Mouse (Mus musculus) liver, embryonic 15.5 days (tissue): ENCODE data around the gene Abcf2. TPM values are rescaled to one million over a fixed set of nuclear protein-coding genes. Genes with fewer than 3 reads are reported as not detected.

Experiments
- ATAC-seq: fragments of 200-750 bp; cut with Nextera tagmentation; 2 replicates; pipeline ENCODE4 v1.8.0; 2017; ENCODE audit warnings: moderate number of reproducible peaks, mild to moderate bottlenecking, moderate library complexity; ENCODE audit not compliant: insufficient read depth
- H3K27ac ChIP-seq: fragments of 300-500 bp; sonication (generic); replicated peaks from 2 replicates; pipeline ENCODE4 v1.5.1; 2015; ENCODE audit warnings: mild to moderate bottlenecking, inconsistent platforms
- H3K27me3 ChIP-seq: fragments of 300-500 bp; sonication (generic); 2 replicates; pipeline ENCODE4 v1.6.1; 2015; ENCODE audit warnings: mild to moderate bottlenecking, inconsistent platforms
- H3K36me3 ChIP-seq: fragments of 300-500 bp; sonication (generic); replicated peaks from 2 replicates; pipeline ENCODE4 v1.6.1; 2015; ENCODE audit warnings: moderate library complexity, mild to moderate bottlenecking, inconsistent platforms
- H3K4me1 ChIP-seq: fragments of 300-500 bp; sonication (generic); replicated peaks from 2 replicates; pipeline ENCODE4 v1.6.1; 2015; ENCODE audit warnings: inconsistent platforms
- H3K4me2 ChIP-seq: fragments of 300-500 bp; sonication (generic); 2 replicates; pipeline ENCODE4 v1.6.1; 2015; ENCODE audit warnings: moderate library complexity, mild to moderate bottlenecking, inconsistent platforms
- H3K4me3 ChIP-seq: fragments of 300-500 bp; sonication (generic); replicated peaks from 2 replicates; pipeline ENCODE4 v1.5.1; 2015; ENCODE audit warnings: mild to moderate bottlenecking, inconsistent platforms
- H3K9ac ChIP-seq: fragments of 300-500 bp; sonication (generic); 2 replicates; pipeline ENCODE4 v1.6.1; 2015; ENCODE audit warnings: moderate library complexity, mild to moderate bottlenecking, inconsistent platforms
- H3K9me3 ChIP-seq: fragments of 300-500 bp; sonication (generic); replicated peaks from 2 replicates; pipeline ENCODE4 v1.6.1; 2016; ENCODE audit warnings: inconsistent platforms
- WGBS: fragments of 180-500 bp; shearing (Covaris S2); methylation state at CpG from one replicate; pipeline ENCODE4 v1.1.7; 2015; ENCODE audit warnings: mixed read lengths; ENCODE audit not compliant: insufficient replicate concordance; 5-methylcytosine and 5-hydroxymethylcytosine counted together
- microRNA counts: library from miRNA; unstranded; fragments of <30 nt; microRNA quantifications from one replicate; lab custom pipeline; 2016
- microRNA-seq: library from miRNA; unstranded; fragments of <30 nt; microRNA quantifications from one replicate; pipeline ENCODE4, GENCODE M21; 2016
- polyA plus RNA-seq: library from polyadenylated mRNA; unstranded; fragments of >200 nt; fragmentation: Nextera tagmentation; extraction: Ambion mirVana; gene quantifications from 2 replicates; pipeline ENCODE4 v1.2.1, GENCODE M21; 2015

Gene Abcf2
- polyA plus RNA-seq, 1 experiment from 2014 or later: 43.2 TPM

DNA sequence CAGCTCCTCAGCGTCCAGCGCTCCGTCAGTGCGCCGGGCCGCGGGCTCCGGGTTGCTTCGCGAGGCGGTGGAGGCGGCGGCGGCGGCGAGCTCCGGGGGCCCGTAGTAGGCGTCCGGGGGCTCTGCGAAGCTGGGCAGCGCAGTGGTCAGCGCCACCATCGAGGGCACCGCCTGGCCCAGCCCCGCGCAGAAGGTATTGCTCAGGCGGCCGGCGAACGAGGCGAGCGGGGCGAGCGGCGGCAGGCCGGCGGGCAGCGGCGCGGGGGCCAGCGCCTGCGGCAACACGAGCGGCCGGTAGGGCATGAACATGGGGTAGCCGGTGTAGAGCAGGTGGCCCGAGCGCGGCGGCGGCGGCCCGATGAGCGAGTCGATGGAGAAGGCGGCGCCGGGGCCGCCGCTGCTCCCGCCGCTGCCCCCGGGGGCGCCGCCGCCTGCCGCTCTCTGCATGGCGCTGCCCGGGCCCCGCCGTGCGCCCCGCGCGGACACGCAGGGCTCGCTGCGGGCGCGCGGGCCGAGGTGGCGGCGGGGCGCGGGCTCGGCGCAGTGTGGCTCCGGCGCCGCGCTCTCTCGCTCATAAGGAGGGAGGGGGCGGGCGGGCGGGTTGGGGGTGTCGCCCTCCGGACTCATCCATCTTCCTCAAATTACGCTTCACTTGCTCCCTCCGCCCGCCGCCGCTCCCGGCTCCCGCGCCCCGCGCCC, 50.9 kb downstream of the Abcf2 start:
- Histone ChIP-seq H3K4me3 (peak overlapping the region; percentile 36), H3K36me3 (no peaks in the 10 kb centered on the region), H3K4me1 (peaks cover 10% of the 10 kb centered on the region), H3K27me3 (peaks cover 99% of the 10 kb centered on the region), H3K9ac (no peak overlapping the region), H3K9me3 (no peaks in the 10 kb centered on the region), H3K4me2 (peak overlapping the region; percentile 52), H3K27ac (no peak overlapping the region)
- ATAC-seq: no peak
- 1% methylated on average over 82 of the region's 109 CpGs for WGBS

DNA sequence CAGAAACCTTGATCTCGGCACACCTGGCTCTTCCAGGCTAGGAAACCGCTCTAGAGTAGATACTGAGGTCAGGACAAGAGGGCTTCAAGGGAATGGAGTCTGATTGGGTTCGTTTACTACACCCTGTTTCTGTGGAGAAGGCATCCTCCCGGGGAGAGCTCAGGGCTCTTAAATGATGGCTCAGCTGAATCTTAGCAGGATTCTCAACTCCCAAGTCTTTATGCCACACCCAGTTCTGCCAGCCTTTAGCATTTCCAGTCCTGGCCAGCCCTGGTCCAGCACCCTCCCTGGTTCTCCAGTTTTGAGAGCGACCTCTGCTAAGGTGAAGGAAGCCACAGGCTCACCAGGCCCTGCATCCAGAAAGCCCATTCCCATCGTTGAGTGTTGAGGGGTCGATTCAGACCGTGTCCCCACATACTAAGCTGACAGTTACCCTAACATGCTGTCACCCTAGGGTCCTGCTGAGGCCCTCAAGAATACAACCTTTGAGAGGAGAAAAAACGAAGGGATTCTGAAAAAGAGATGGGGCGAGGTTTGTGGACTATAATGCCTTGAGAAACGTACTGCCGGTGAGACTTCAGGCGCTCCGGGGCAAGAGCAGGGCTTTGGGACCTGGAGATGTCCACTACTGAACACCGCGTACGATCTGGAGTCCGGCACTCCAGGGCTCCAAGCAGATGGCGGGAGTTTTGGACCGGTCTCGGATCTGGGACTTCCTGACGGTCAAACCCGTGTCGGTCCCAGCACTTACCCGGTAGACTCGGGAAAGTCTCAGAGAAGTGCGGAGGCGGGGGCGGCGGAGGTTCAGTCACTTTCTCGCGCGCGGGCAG, 51.7 kb downstream of the Abcf2 start:
- peak overlapping the region; percentile 36 for H3K4me3 ChIP-seq
- peaks cover 10% of the 10 kb centered on the region for H3K4me1 ChIP-seq
- no peak for ATAC-seq
- H3K27ac ChIP-seq: no peak overlapping the region
- no peaks in the 10 kb centered on the region for H3K9me3 ChIP-seq
- H3K36me3 ChIP-seq: no peaks in the 10 kb centered on the region
- peaks cover 94% of the 10 kb centered on the region for H3K27me3 ChIP-seq
- H3K4me2 ChIP-seq: no peak overlapping the region
- WGBS: 4% methylated on average over 34 of the region's 34 CpGs
- H3K9ac ChIP-seq: no peak overlapping the region

DNA sequence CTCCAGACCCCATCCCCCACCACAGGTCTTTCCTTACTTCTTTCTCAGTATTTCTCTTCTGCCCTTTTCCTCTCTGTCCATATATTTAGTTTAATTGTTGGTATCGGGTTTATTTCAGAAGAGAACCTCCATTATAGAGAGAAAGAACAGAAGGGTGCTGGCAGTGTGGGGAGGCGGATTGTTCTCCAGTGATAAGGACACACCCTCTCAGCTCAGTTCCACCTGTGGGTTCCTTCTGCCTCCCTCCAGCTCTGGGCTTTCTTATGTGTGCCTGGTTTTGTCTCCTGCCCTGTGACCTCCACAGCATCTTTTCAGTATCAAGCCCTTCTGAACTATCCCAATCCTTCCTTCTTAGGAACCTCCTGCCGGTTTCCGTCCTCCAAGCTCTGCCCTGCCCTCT, 52.7 kb downstream of the Abcf2 start:
- H3K27me3 ChIP-seq: peaks cover 95% of the 10 kb centered on the region
- H3K4me3 ChIP-seq: no peak overlapping the region
- whole genome bisulfite sequencing: 12% methylated on average over 4 of the region's 4 CpGs

DNA sequence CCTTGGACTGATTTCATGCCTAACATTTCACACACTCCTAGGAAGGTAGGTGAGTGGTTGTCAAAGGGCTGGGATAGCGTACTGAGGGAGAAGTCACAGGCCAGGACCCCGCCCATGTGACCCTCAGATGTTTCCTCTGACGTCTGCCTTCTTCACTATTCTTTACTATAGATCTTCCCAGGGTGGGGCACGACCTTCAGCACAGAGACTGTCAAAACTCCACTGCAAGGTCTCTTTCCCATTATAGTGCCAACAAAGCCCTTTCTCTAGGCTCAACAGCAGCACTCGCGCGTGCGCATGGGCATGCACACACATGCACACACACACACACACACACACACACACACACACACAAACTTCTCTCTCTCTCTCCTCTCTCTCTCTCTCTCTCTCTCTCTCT, 53.5 kb downstream of the Abcf2 start:
- no peaks in the 10 kb centered on the region for H3K9me3 ChIP-seq
- peaks cover 93% of the 10 kb centered on the region for H3K27me3 ChIP-seq
- WGBS: 55% methylated on average over 8 of the region's 8 CpGs
- H3K4me1 ChIP-seq: peaks cover 10% of the 10 kb centered on the region
- no peak for ATAC-seq
- no peak overlapping the region for H3K27ac ChIP-seq
- no peak overlapping the region for H3K9ac ChIP-seq
- H3K4me3 ChIP-seq: no peak overlapping the region
- no peaks in the 10 kb centered on the region for H3K36me3 ChIP-seq
- H3K4me2 ChIP-seq: no peak overlapping the region

More for the DNA sequence above, 52.7 kb downstream of the Abcf2 start:
- no peaks in the 10 kb centered on the region for H3K36me3 ChIP-seq
- no peak overlapping the region for H3K9ac ChIP-seq
- no peak overlapping the region for H3K27ac ChIP-seq
- H3K4me2 ChIP-seq: no peak overlapping the region
- peaks cover 10% of the 10 kb centered on the region for H3K4me1 ChIP-seq
- H3K9me3 ChIP-seq: no peaks in the 10 kb centered on the region
- ATAC-seq: no peak

DNA sequence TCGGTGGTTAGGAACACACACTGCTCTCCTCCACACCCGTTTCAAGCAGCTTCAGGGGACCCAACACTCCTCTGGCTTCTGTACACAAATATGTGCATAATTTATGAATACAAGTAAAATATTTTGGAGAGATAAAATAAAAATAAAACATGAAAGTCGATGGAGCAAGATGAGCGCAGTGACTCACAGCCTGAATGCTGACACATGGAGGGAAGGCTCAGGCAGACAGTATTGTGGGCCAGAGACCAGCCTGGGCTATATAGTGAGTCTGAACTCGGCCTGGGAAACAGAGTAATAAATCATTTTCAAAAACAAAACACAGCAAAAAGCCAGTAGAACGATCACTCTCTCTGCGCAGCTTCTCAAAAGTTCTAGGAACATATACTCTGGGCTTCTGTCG, 55.9 kb downstream of the Abcf2 start:
- no peak overlapping the region for H3K27ac ChIP-seq
- no peaks in the 10 kb centered on the region for H3K9me3 ChIP-seq
- H3K36me3 ChIP-seq: no peaks in the 10 kb centered on the region
- H3K4me1 ChIP-seq: peaks cover 3% of the 10 kb centered on the region; the same call in 1 of the 2 replicates
- H3K4me3 ChIP-seq: no peak overlapping the region
- H3K27me3 ChIP-seq: peaks cover 86% of the 10 kb centered on the region
- ATAC-seq: no peak
- H3K4me2 ChIP-seq: no peak overlapping the region
- no peak overlapping the region for H3K9ac ChIP-seq
- 42% methylated on average over 8 of the region's 8 CpGs for WGBS

MicroRNA genes within 50 kb of the gene (microRNA counts, 519-probe panel; counts per million panel counts)
- microRNA mmu-miR-671-3p (lab: Ali Mortazavi, UCI): 1,664 counts per million, percentile 12 among the panel's probes with 10 or more counts
- microRNA mmu-miR-671-5p (lab: Ali Mortazavi, UCI): not detected

Small RNAs within 50 kb of the gene (microRNA-seq; reads per million reads assigned to microRNA genes)
- gene Mir671: 571 reads per million, percentile 71 among the genes with 10 or more reads in this experiment

Other genes with a start within 250 kb of the Abcf2 start
- 0.35 and 0.68 TPM in 2 replicates for gene Kcnh2, start 225.9 kb downstream of the Abcf2 start, polyA plus RNA-seq
- 2.1 and 2.5 TPM in 2 replicates for gene Nos3, start 212.7 kb downstream of the Abcf2 start, polyA plus RNA-seq
- gene Atg9b, start 185.3 kb downstream of the Abcf2 start, polyA plus RNA-seq: 0.58 and 2.2 TPM in 2 replicates
- 25.6 and 30.8 TPM in 2 replicates for gene Abcb8, start 183.8 kb downstream of the Abcf2 start, polyA plus RNA-seq
- gene Asic3, start 164.1 kb downstream of the Abcf2 start, polyA plus RNA-seq: not detected in 2 replicates
- 7.7 and 8.8 TPM in 2 replicates for gene Cdk5, start 153.9 kb downstream of the Abcf2 start, polyA plus RNA-seq
- 8.9 and 10.3 TPM in 2 replicates for gene Slc4a2, start 153.6 kb downstream of the Abcf2 start, polyA plus RNA-seq
- gene Fastk, start 132.2 kb downstream of the Abcf2 start, polyA plus RNA-seq: 49.3 and 55.5 TPM in 2 replicates
- 5.1 and 5.5 TPM in 2 replicates for gene Tmub1, start 129.6 kb downstream of the Abcf2 start, polyA plus RNA-seq
- gene Agap3, start 125.3 kb downstream of the Abcf2 start, polyA plus RNA-seq: 11.3 and 14.7 TPM in 2 replicates
- not detected in 2 replicates for gene Gbx1, start 50.3 kb downstream of the Abcf2 start, polyA plus RNA-seq
- gene Asb10, start 36.5 kb downstream of the Abcf2 start, polyA plus RNA-seq: 0.07 and 0.12 TPM in 2 replicates
- gene 4931409K22Rik, start 20.7 kb downstream of the Abcf2 start, polyA plus RNA-seq: not detected in 2 replicates
- gene Chpf2, start 9.3 kb upstream of the Abcf2 start, polyA plus RNA-seq: 10.5 and 13.4 TPM in 2 replicates
- gene Smarcd3, start 46.9 kb upstream of the Abcf2 start, polyA plus RNA-seq: 1.3 and 1.5 TPM in 2 replicates
- 12.4 and 12.5 TPM in 2 replicates for gene Nub1, start 108.1 kb upstream of the Abcf2 start, polyA plus RNA-seq
- 1.1 and 1.5 TPM in 2 replicates for gene Wdr86, start 153.3 kb upstream of the Abcf2 start, polyA plus RNA-seq
- gene Crygn, start 180.5 kb upstream of the Abcf2 start, polyA plus RNA-seq: not detected in 2 replicates